Mouse (Mus musculus) common myeloid progenitor, adult 5-6 weeks (primary cell): Measurements from ENCODE around the gene Hras. TPM values are rescaled to one million over a fixed set of nuclear protein-coding genes. Genes with fewer than 3 reads are reported as not detected.

Experiments
- ATAC-seq: replicated peaks from 2 replicates; pipeline ENCODE4 v1.8.0; 2016; ENCODE audit warnings: low read depth, mild to moderate bottlenecking, moderate TSS enrichment, inconsistent platforms; ENCODE audit not compliant: poor library complexity, severe bottlenecking
- total RNA-seq: library from RNA; stranded (forward); fragments of 200-1000, 187-1606 nt; gene quantifications from 2 replicates; pipeline ENCODE4 v1.2.3, GENCODE M21; 2017

The Hras gene
- total RNA-seq, 1 experiment from 2014 or later: 23.5 TPM

DNA sequence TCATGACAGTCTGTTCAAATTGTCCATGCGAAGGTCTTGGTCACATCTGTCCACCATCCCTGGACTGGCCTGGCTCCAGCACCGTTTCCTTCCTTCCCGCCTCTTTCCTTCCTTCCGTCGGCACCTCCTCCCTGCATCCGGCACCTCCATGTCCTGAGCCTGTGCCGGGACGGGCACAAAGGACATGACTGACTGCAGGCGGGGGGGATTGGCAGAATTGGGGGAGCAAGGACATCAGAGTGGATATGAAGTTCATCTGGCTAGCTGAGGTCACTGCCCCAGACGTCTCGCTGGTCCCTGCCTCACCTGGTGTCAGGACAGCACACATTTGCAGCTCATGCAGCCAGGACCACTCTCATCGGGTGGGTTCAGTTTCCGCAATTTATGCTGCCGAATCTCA, 2.8 kb downstream of the Hras start:
- no peak for ATAC-seq

DNA sequence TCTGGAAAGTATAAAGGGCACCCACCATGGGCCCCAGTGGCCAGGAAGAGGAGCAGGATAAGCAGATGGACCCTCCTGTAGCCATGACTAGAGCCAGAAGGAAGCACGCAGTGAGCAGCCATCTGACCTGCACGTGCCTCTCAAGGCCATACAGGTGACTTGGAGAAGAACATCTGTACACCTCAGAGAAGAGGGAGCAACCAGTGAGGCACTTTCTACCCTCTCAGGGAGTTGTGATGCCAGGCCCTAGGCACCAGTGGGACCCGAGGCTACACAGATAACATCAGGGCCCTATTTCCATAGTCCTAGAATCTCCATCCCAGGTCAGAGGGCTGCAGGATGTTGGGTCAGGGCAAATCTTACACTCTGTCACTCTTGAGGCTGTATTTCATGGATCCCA, 3.6 kb downstream of the Hras start:
- no peak for ATAC-seq

DNA sequence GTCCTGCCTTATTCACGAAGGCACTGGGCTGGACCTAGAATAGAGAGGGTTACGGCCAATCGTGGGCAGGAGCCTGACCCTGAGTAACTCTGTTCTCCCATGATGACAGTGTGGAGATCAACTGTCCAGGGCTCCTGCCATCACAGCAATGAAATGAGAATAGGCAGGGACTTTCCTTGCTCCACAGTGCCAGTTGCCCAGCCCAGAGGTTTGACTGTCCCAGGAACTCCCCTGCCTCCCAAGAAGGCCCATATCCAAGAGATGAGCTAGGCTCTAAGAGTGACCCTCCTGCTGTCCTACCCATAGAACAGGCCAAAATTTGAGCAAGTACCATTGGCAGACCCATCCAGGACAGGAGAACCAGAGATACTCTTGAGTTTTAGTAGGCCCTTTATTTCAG, 5.1 kb downstream of the Hras start:
- ATAC-seq: no peak

DNA sequence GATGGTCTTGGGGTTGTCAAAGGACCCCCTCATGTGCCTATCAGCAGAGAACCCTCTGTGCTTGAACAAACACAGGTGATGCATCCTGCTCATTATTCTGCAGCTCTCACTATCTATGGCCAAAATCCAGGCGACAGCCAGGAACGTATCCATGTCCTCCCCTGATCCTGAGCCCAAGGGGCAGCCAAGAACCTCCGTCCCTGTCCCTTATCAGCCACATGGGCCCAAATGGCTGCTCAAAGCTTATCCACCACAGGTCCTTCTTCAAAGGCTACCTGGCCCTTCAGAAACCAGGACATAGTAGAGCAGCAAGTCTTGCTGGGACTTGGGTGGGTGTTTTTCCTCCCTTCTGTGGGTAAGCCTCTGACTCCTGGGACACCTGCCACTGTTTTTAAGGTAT, 5.6 kb downstream of the Hras start:
- ATAC-seq: no peak

DNA sequence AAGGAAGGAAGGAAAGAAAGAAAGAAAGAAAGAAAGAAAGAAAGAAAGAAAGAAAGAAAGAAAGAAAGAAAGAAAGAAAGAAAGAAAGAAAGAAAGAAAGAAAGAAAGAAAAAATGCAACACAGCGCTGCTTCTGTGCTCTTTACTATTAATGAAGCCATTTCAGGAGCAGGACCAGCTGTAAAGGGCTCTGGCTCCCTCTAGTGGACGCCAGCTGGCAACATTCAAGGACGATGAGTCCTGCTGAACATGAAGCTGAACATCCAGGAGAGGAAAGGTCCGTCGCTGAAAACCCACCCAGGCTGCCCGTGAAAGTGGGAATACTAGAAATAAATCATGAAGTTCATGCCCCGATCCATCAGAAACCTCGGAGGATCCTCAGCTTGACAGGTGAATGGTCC, 17.6 kb downstream of the Hras start:
- peak; percentile 60 for ATAC-seq

DNA sequence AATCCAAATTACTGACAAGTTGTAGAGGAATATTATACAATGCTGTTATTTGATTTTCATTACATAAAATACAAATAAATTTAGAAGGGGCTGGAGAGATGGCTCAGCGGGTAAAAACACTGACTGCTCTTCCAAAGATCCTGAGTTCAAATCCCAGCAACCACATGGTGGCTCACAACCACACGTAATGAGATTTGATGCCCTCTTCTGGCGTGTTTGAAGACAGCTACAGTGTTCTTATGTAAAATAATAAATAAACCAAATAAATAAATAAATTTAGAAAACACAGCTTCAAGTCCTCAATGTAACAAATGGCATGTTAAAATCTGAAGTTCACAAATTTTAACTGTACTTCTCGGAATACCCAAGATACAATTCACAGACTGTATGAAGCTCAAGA, 18.7 kb downstream of the Hras start:
- ATAC-seq: no peak

GRCm38 (mm10) chr7:141173323-141173850, 20.4 kb downstream of the Hras start:
- ATAC-seq: no peak

GRCm38 (mm10) chr7:141172116-141173006, 21.4 kb downstream of the Hras start, which contains the start of gene Rnh1:
Rnh1 (minus strand) TSS chr7:141172857.
- ATAC-seq: peak; percentile 77

- no peak for ATAC-seq
Measured at GRCm38 (mm10) chr7:141169866-141170265, 23.9 kb downstream of the Hras start.

- ATAC-seq: no peak
Measured at GRCm38 (mm10) chr7:141169300-141169699, 24.5 kb downstream of the Hras start.

GRCm38 (mm10) chr7:141168518-141168953, 25.3 kb downstream of the Hras start:
- ATAC-seq: peak; percentile 62

DNA sequence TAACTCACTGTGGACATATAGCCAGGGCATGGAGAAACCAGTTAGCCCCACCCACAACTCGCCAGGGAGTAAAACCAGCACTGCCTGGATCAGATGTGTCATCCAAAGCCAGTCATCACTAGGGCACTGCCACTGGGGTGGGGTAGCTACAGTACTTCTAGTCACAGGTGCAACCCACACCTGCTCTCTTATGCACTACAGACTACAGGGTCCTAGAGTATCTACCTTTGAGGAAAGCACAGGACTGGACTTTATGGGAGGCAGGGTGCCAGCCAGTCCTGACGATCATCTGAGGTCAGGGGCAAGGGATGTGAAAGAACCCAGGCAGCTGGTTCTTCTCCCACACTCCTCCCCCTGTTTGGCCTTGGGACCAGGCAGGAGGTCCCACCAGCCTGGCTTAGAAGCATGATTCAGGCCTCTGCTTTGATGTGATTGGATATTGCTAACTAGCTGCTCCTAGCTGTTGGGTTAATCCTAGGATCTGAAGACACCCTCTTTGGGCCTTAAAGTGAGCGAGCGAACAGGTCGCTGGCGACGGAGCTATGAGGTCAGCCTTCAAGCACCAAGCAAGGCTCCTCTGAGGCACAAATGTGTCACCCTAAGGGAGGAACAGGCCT, 25.8 kb downstream of the Hras start:
- ATAC-seq: 0 out of 2 replicates have a peak, but pooled peaks have one; percentile 3

DNA sequence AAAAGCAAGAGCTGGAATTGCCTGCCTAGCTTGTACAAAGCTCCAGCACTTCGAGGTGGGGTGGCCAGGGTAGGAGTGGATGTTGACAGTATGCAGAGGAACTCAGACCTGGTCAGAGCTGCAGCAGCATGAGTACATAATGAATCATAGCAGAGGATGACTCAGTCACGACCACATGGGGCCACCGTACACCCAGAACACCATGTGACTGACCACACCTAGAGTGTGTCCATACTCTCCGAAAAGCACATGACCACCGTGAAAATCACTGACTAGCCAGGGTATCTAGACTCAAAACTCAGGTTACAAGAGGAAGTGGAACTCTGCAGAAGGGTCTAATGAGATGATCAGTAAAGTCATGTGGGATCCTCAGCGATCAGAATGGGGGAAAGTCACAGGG, 29.0 kb downstream of the Hras start:
- no peak for ATAC-seq

DNA sequence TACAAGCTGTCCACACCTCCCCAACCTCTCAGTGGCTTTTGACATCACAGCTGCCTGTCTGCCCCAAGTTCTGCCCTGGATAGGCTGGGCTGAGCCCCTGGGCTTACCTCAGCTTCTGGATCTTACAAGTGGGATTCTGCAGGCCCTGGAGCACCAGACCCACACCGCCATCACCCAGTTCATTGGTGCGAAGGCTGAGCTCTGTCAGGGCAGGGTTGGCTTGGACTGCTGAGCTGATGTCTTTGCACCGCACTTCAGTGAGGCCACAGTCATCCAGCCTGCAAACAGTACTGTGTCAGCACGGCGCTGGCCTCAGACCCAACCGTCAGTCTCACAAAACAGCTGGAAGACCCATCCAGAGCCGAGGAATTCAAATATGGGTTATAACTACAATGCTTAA, 29.4 kb downstream of the Hras start:
- ATAC-seq: no peak

GRCm38 (mm10) chr7:141155362-141155761, 38.4 kb downstream of the Hras start:
- ATAC-seq: no peak

GRCm38 (mm10) chr7:141148639-141149038, 45.2 kb downstream of the Hras start:
- no peak for ATAC-seq

- no peak for ATAC-seq
Measured at GRCm38 (mm10) chr7:141147044-141147443, 46.8 kb downstream of the Hras start.

DNA sequence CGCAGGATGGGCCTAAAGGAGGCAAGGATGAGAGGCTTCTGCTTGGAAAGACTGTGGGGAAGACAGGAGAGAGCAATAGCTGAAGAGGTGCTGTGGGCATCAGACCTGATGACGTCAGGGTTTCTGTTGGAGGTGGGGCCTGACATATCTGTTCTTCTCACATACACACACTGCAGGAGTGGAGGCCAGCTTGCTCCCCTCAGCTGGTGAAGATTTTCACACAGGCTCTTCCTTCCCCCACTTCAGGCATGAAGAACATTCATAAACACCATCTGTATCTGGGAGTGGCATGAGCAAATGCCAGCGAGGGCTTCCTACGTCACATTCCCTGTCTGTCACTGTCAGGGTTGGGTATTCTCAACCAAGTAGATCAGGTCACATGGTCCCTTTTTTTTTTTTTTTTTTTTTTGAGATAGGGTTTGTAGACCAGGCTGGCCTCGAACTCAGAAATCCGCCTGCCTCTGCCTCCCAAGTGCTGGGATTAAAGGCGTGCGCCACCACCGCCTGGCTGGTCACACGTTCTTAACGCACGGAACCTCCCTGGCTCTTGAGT, 47.7 kb downstream of the Hras start:
- ATAC-seq: peak; percentile 43; the same call in 1 of the 2 replicates

GRCm38 (mm10) chr7:141145403-141145802, 48.4 kb downstream of the Hras start:
- no peak for ATAC-seq

GRCm38 (mm10) chr7:141144650-141145049, 49.2 kb downstream of the Hras start:
- ATAC-seq: peak; percentile 62

GRCm38 (mm10) chr7:141143861-141144260, 49.9 kb downstream of the Hras start:
- ATAC-seq: no peak
